Mouse (Mus musculus) ES-E14 (cell line): ENCODE measurements around the gene Supt6.

ENCODE experiments used
- CHD2 ChIP-seq: IDR thresholded peaks from 2 replicates; pipeline ENCODE4 v1.6.1; 2014; ENCODE audit warnings: mild to moderate bottlenecking, low read depth, low read length, inconsistent platforms
- MAFK ChIP-seq: IDR thresholded peaks from 2 replicates; pipeline ENCODE4 v1.6.1; 2014; ENCODE audit warnings: mild to moderate bottlenecking, low read depth, low read length, inconsistent platforms; ENCODE audit not compliant: insufficient read depth
- ZC3H11A ChIP-seq: IDR thresholded peaks from 2 replicates; pipeline ENCODE4 v1.6.1; 2012; ENCODE audit warnings: low read depth, mild to moderate bottlenecking, inconsistent platforms, low read length, borderline replicate concordance
- ZNF384 ChIP-seq: IDR thresholded peaks from 2 replicates; pipeline ENCODE4 v1.6.1; 2012; ENCODE audit warnings: low read depth, low read length, inconsistent platforms

GRCm38 (mm10) chr11:78279586-78279985, 33.8 kb upstream of the Supt6 start:
- no peak for TF ChIP-seq CHD2
- TF ChIP-seq ZC3H11A, result no peak
- TF ChIP-seq ZNF384, result no peak
- no peak for TF ChIP-seq MAFK
